Mouse (Mus musculus): Measurements from ENCODE around the gene Pacsin2. TPM values are rescaled to one million over a fixed set of nuclear protein-coding genes. Genes with fewer than 3 reads are reported as not detected.
A peak's percentile ranks its signal among the peaks of the same experiment; 100 is the strongest.

The Pacsin2 gene
- total and polyA plus RNA-seq, 3 experiments = 34.5 to 61.0 (median 45.2) TPM

- H3K36me3 ChIP-seq (replicated peaks) = peaks cover 16% of the 10 kb centered on the region
- no peaks in the 10 kb centered on the region for H3K9me3 ChIP-seq (replicated peaks)
- ATAC-seq (ENCODE audit: extremely low read depth, insufficient number of reproducible peaks, low FRiP score, poor library complexity, severe bottlenecking) (peak; percentile 22), DNase-seq (ENCODE audit: low spot score) (peak; percentile 32)
- H3K4me3 ChIP-seq (ENCODE audit: low read depth, low read length) = no peak overlapping the region
- H3K27me3 ChIP-seq (ENCODE audit: insufficient read depth, low read length) = peaks cover 7% of the 10 kb centered on the region; the same call in 1 of the 2 replicates
- no peak for TF ChIP-seq TAL1 (conservative IDR thresholded peaks at IDR 0.05; ENCODE audit: low read depth, low read length)
- TF ChIP-seq GATA1 (IDR thresholded peaks at IDR 0.05; ENCODE audit: borderline replicate concordance, low read length) = no peak
- TF ChIP-seq GATA2 (IDR thresholded peaks at IDR 0.05; ENCODE audit: borderline replicate concordance, low read depth, low read length) = no peak
- TF ChIP-seq CTCF (IDR thresholded peaks at IDR 0.05; ENCODE audit: low read depth, low read length) = no peak
- TF ChIP-seq POLR2AphosphoS5 (IDR thresholded peaks at IDR 0.05; ENCODE audit: insufficient replicate concordance, low read depth, low read length) = no peak
- H3K4me1 ChIP-seq (ENCODE audit: insufficient read depth, low read depth, low read length) = peaks cover 30% of the 10 kb centered on the region
Measured at GRCm38 (mm10) chr15:83482645-83483224, 18.3 kb upstream of the Pacsin2 start.

GRCm38 (mm10) chr15:83481236-83481780, 16.9 kb upstream of the Pacsin2 start:
- peaks cover 20% of the 10 kb centered on the region; the same call in 1 of the 2 replicates for H3K27me3 ChIP-seq (ENCODE audit: insufficient read depth, low read length)
- TF ChIP-seq POLR2AphosphoS5 (IDR thresholded peaks at IDR 0.05; ENCODE audit: insufficient replicate concordance, low read depth, low read length) (no peak), TAL1 (conservative IDR thresholded peaks at IDR 0.05; ENCODE audit: low read depth, low read length) (no peak), GATA2 (IDR thresholded peaks at IDR 0.05; ENCODE audit: borderline replicate concordance, low read depth, low read length) (no peak), GATA1 (IDR thresholded peaks at IDR 0.05; ENCODE audit: borderline replicate concordance, low read length) (no peak), CTCF (IDR thresholded peaks at IDR 0.05; ENCODE audit: low read depth, low read length) (no peak)
- H3K9me3 ChIP-seq (replicated peaks) = no peaks in the 10 kb centered on the region
- peaks cover 30% of the 10 kb centered on the region for H3K4me1 ChIP-seq (ENCODE audit: insufficient read depth, low read depth, low read length)
- ATAC-seq (ENCODE audit: extremely low read depth, insufficient number of reproducible peaks, low FRiP score, poor library complexity, severe bottlenecking) (no peak), DNase-seq (ENCODE audit: low spot score) (no peak)
- H3K36me3 ChIP-seq (replicated peaks) = peaks cover 12% of the 10 kb centered on the region
- H3K4me3 ChIP-seq (ENCODE audit: low read depth, low read length) = no peak overlapping the region

GRCm38 (mm10) chr15:83479818-83480217, 15.4 kb upstream of the Pacsin2 start:
- H3K27me3 ChIP-seq (ENCODE audit: insufficient read depth, low read length) = peaks cover 20% of the 10 kb centered on the region; the same call in 1 of the 2 replicates
- TF ChIP-seq POLR2AphosphoS5 (IDR thresholded peaks at IDR 0.05; ENCODE audit: insufficient replicate concordance, low read depth, low read length) (no peak), CTCF (IDR thresholded peaks at IDR 0.05; ENCODE audit: low read depth, low read length) (no peak), GATA2 (IDR thresholded peaks at IDR 0.05; ENCODE audit: borderline replicate concordance, low read depth, low read length) (no peak), TAL1 (conservative IDR thresholded peaks at IDR 0.05; ENCODE audit: low read depth, low read length) (no peak), GATA1 (IDR thresholded peaks at IDR 0.05; ENCODE audit: borderline replicate concordance, low read length) (no peak)
- peaks cover 6% of the 10 kb centered on the region for H3K36me3 ChIP-seq (replicated peaks)
- H3K4me3 ChIP-seq (ENCODE audit: low read depth, low read length) = no peak overlapping the region
- H3K9me3 ChIP-seq (replicated peaks) = no peaks in the 10 kb centered on the region
- no peak for ATAC-seq (ENCODE audit: extremely low read depth, insufficient number of reproducible peaks, low FRiP score, poor library complexity, severe bottlenecking)
- no peak for DNase-seq (ENCODE audit: low spot score)
- peaks cover 34% of the 10 kb centered on the region for H3K4me1 ChIP-seq (ENCODE audit: insufficient read depth, low read depth, low read length)

- Histone ChIP-seq H3K36me3 (replicated peaks) (no peaks in the 10 kb centered on the region), H3K4me1 (ENCODE audit: insufficient read depth, low read depth, low read length) (peaks cover 49% of the 10 kb centered on the region), H3K9me3 (replicated peaks) (no peaks in the 10 kb centered on the region), H3K4me3 (ENCODE audit: low read depth, low read length) (no peak overlapping the region), H3K27me3 (ENCODE audit: insufficient read depth, low read length) (peaks cover 20% of the 10 kb centered on the region; the same call in 1 of the 2 replicates)
- no peak for TF ChIP-seq GATA1 (IDR thresholded peaks at IDR 0.05; ENCODE audit: borderline replicate concordance, low read length)
- TF ChIP-seq CTCF (IDR thresholded peaks at IDR 0.05; ENCODE audit: low read depth, low read length) = no peak
- TF ChIP-seq POLR2AphosphoS5 (IDR thresholded peaks at IDR 0.05; ENCODE audit: insufficient replicate concordance, low read depth, low read length) = no peak
- TF ChIP-seq GATA2 (IDR thresholded peaks at IDR 0.05; ENCODE audit: borderline replicate concordance, low read depth, low read length) = no peak
- TF ChIP-seq TAL1 (conservative IDR thresholded peaks at IDR 0.05; ENCODE audit: low read depth, low read length) = no peak
- no peak for DNase-seq (ENCODE audit: low spot score)
- ATAC-seq (ENCODE audit: extremely low read depth, insufficient number of reproducible peaks, low FRiP score, poor library complexity, severe bottlenecking) = no peak
Measured at GRCm38 (mm10) chr15:83478096-83478495, 13.7 kb upstream of the Pacsin2 start.

GRCm38 (mm10) chr15:83476593-83477273, 12.3 kb upstream of the Pacsin2 start:
- ATAC-seq (ENCODE audit: extremely low read depth, insufficient number of reproducible peaks, low FRiP score, poor library complexity, severe bottlenecking) = no peak
- no peak overlapping the region for H3K4me3 ChIP-seq (ENCODE audit: low read depth, low read length)

GRCm38 (mm10) chr15:83474466-83474836, 10.0 kb upstream of the Pacsin2 start:
- Histone ChIP-seq H3K4me1 (ENCODE audit: insufficient read depth, low read depth, low read length) (peaks cover 42% of the 10 kb centered on the region), H3K27me3 (ENCODE audit: insufficient read depth, low read length) (peaks cover 33% of the 10 kb centered on the region), H3K4me3 (ENCODE audit: low read depth, low read length) (peak overlapping the region; percentile 56; the same call in 1 of the 2 replicates), H3K9me3 (replicated peaks) (no peaks in the 10 kb centered on the region), H3K36me3 (replicated peaks) (no peaks in the 10 kb centered on the region)
- no peak for TF ChIP-seq POLR2AphosphoS5 (IDR thresholded peaks at IDR 0.05; ENCODE audit: insufficient replicate concordance, low read depth, low read length)
- ATAC-seq (ENCODE audit: extremely low read depth, insufficient number of reproducible peaks, low FRiP score, poor library complexity, severe bottlenecking) (peak; percentile 45; the same call in 1 of the 2 replicates), DNase-seq (ENCODE audit: low spot score) (no peak)

More at GRCm38 (mm10) chr15:83476593-83477273, 12.3 kb upstream of the Pacsin2 start:
- DNase-seq (ENCODE audit: low spot score) = no peak
- peaks cover 20% of the 10 kb centered on the region; the same call in 1 of the 2 replicates for H3K27me3 ChIP-seq (ENCODE audit: insufficient read depth, low read length)
- TF ChIP-seq GATA2 (IDR thresholded peaks at IDR 0.05; ENCODE audit: borderline replicate concordance, low read depth, low read length) = no peak
- TF ChIP-seq CTCF (IDR thresholded peaks at IDR 0.05; ENCODE audit: low read depth, low read length) = no peak
- no peak for TF ChIP-seq POLR2AphosphoS5 (IDR thresholded peaks at IDR 0.05; ENCODE audit: insufficient replicate concordance, low read depth, low read length)
- TF ChIP-seq GATA1 (IDR thresholded peaks at IDR 0.05; ENCODE audit: borderline replicate concordance, low read length) = no peak
- no peak for TF ChIP-seq TAL1 (conservative IDR thresholded peaks at IDR 0.05; ENCODE audit: low read depth, low read length)
- no peaks in the 10 kb centered on the region for H3K36me3 ChIP-seq (replicated peaks)
- H3K4me1 ChIP-seq (ENCODE audit: insufficient read depth, low read depth, low read length) = peaks cover 39% of the 10 kb centered on the region
- no peaks in the 10 kb centered on the region for H3K9me3 ChIP-seq (replicated peaks)

All from G1E (cell line).